Mouse (Mus musculus) MEL (cell line): Measurements from ENCODE around the gene Rdh8. TPM values are rescaled to one million over a fixed set of nuclear protein-coding genes. Genes with fewer than 3 reads are reported as not detected.

Source experiments
- DNase-seq: peaks from one replicate; pipeline ENCODE4 v3.0.0; 2011; ENCODE audit warnings: low read depth, low spot score
- H3K27ac ChIP-seq: 2 replicates; pipeline ENCODE4 v1.5.1; 2012; ENCODE audit warnings: low read depth, mild to moderate bottlenecking, control low read depth, low read length, moderate library complexity; ENCODE audit not compliant: control insufficient read depth
- H3K27me3 ChIP-seq, 2 experiments: fragments of 150-350 bp in 1 of 2; sonication (generic) in 1 of 2; 2 replicates each; pipeline ENCODE4 v1.6.1; 2012; ENCODE audit warnings: low read length in 2 of 2, mild to moderate bottlenecking in 2 of 2, improper control_type of control experiment in 1 of 2, moderate library complexity in 1 of 2; ENCODE audit not compliant: insufficient read depth in 2 of 2, control insufficient read depth in 1 of 2
- H3K36me3 ChIP-seq, 2 experiments: 2 replicates each; pipeline ENCODE4 v1.6.1; 2012 to 2014; ENCODE audit warnings: low read length in 2 of 2, improper control_type of control experiment in 1 of 2, inconsistent platforms in 1 of 2, mild to moderate bottlenecking in 1 of 2; ENCODE audit not compliant: insufficient read depth in 2 of 2, control insufficient read depth in 1 of 2
- H3K4me1 ChIP-seq, 2 experiments: fragments of 150-350 bp in 1 of 2; sonication (generic) in 1 of 2; 2 replicates each; pipeline ENCODE4 v1.6.1; 2012; ENCODE audit warnings: low read length in 2 of 2, improper control_type of control experiment in 1 of 2, mild to moderate bottlenecking in 1 of 2; ENCODE audit not compliant: insufficient read depth in 2 of 2, control insufficient read depth in 1 of 2
- H3K4me3 ChIP-seq, 2 experiments: fragments of 150-350 bp in 1 of 2; sonication (generic) in 1 of 2; 2 replicates each; pipeline ENCODE4 v1.5.1; 2012; ENCODE audit warnings: low read depth in 2 of 2, low read length in 2 of 2, mild to moderate bottlenecking in 2 of 2, moderate library complexity in 2 of 2, control low read depth in 1 of 2, improper control_type of control experiment in 1 of 2; ENCODE audit not compliant: control insufficient read depth in 1 of 2, insufficient read depth in 1 of 2
- H3K79me2 ChIP-seq: 2 replicates; pipeline ENCODE4 v1.6.1; 2012; ENCODE audit warnings: mild to moderate bottlenecking, low read length, moderate library complexity; ENCODE audit not compliant: control insufficient read depth, poor library complexity, insufficient read depth
- H3K9ac ChIP-seq: 2 replicates; pipeline ENCODE4 v1.6.1; 2012; ENCODE audit warnings: low read depth, mild to moderate bottlenecking, control low read depth, low read length, moderate library complexity; ENCODE audit not compliant: control insufficient read depth, poor library complexity, severe bottlenecking
- H3K9me3 ChIP-seq: fragments of 150-350 bp; sonication (generic); replicated peaks from 2 replicates; pipeline ENCODE4 v1.6.1; 2012; ENCODE audit warnings: mild to moderate bottlenecking, low read length, improper control_type of control experiment, moderate library complexity; ENCODE audit not compliant: insufficient read depth
- BHLHE40 ChIP-seq: IDR thresholded peaks from 2 replicates; pipeline ENCODE4 v1.6.1; 2012; ENCODE audit warnings: low read depth, mild to moderate bottlenecking, inconsistent platforms, low read length, improper control_type of control experiment, borderline replicate concordance
- CHD2 ChIP-seq: IDR thresholded peaks from 2 replicates; pipeline ENCODE4 v1.6.1; 2011; ENCODE audit warnings: low read length, improper control_type of control experiment
- CTCF ChIP-seq, 3 experiments: IDR thresholded peaks in 2 of 3; conservative IDR thresholded peaks in 1 of 3; 2 replicates each; pipeline ENCODE4 v1.5.1; 2011 to 2012; ENCODE audit warnings: low read length in 3 of 3, low read depth in 2 of 3, mild to moderate bottlenecking in 2 of 3, improper control_type of control experiment in 1 of 3, inconsistent platforms in 1 of 3, mixed read lengths in 1 of 3, moderate library complexity in 1 of 3; ENCODE audit not compliant: control insufficient read depth in 1 of 3, insufficient read depth in 1 of 3, poor library complexity in 1 of 3, severe bottlenecking in 1 of 3
- ELF1 ChIP-seq: IDR thresholded peaks from 2 replicates; pipeline ENCODE4 v1.6.1; 2014; ENCODE audit warnings: low read depth, mild to moderate bottlenecking, inconsistent platforms, low read length, improper control_type of control experiment, moderate library complexity
- EP300 ChIP-seq, 2 experiments: IDR thresholded peaks; 2 replicates each; pipeline ENCODE4 v1.6.1; 2011; ENCODE audit warnings: improper control_type of control experiment in 2 of 2, low read length in 2 of 2, low read depth in 1 of 2, mild to moderate bottlenecking in 1 of 2
- ETS1 ChIP-seq: IDR thresholded peaks from 2 replicates; pipeline ENCODE4 v1.6.1; 2012; ENCODE audit warnings: low read depth, mild to moderate bottlenecking, inconsistent platforms, low read length, improper control_type of control experiment, moderate library complexity
- GABPA ChIP-seq: IDR thresholded peaks from 2 replicates; pipeline ENCODE4 v1.6.1; 2012; ENCODE audit warnings: low read depth, mild to moderate bottlenecking, inconsistent platforms, low read length, improper control_type of control experiment, moderate library complexity
- HCFC1 ChIP-seq: IDR thresholded peaks from 2 replicates; pipeline ENCODE4 v1.6.1; 2012; ENCODE audit warnings: low read depth, mild to moderate bottlenecking, inconsistent platforms, low read length, improper control_type of control experiment, moderate library complexity
- MAFK ChIP-seq: IDR thresholded peaks from 2 replicates; pipeline ENCODE4 v1.6.1; 2011; ENCODE audit warnings: low read depth, mild to moderate bottlenecking, low read length, improper control_type of control experiment, borderline replicate concordance
- MAX ChIP-seq: IDR thresholded peaks from 2 replicates; pipeline ENCODE4 v1.6.1; 2011; ENCODE audit warnings: low read length, improper control_type of control experiment
- MYB ChIP-seq: IDR thresholded peaks from 2 replicates; pipeline ENCODE4 v1.6.1; 2011; ENCODE audit warnings: mild to moderate bottlenecking, low read depth, low read length, improper control_type of control experiment
- MYC ChIP-seq: IDR thresholded peaks from 2 replicates; pipeline ENCODE4 v1.6.1; 2011; ENCODE audit warnings: low read depth, mild to moderate bottlenecking, low read length, improper control_type of control experiment, moderate library complexity
- NRF1 ChIP-seq: IDR thresholded peaks from 2 replicates; pipeline ENCODE4 v1.6.1; 2014; ENCODE audit warnings: low read depth, mild to moderate bottlenecking, inconsistent platforms, low read length, improper control_type of control experiment, moderate library complexity; ENCODE audit not compliant: poor library complexity, insufficient read depth, severe bottlenecking
- POLR2A ChIP-seq, 2 experiments: IDR thresholded peaks; 2 replicates each; pipeline ENCODE4 v1.6.1; 2011 to 2012; ENCODE audit warnings: low read length in 2 of 2, mild to moderate bottlenecking in 2 of 2, control low read depth in 1 of 2, improper control_type of control experiment in 1 of 2, low read depth in 1 of 2, moderate library complexity in 1 of 2; ENCODE audit not compliant: control insufficient read depth in 1 of 2, insufficient read depth in 1 of 2, poor library complexity in 1 of 2
- POLR2AphosphoS2 ChIP-seq: IDR thresholded peaks from 2 replicates; pipeline ENCODE4 v1.6.1; 2011; ENCODE audit warnings: low read length, improper control_type of control experiment
- RAD21 ChIP-seq: IDR thresholded peaks from 2 replicates; pipeline ENCODE4 v1.6.1; 2011; ENCODE audit warnings: mild to moderate bottlenecking, low read depth, low read length, improper control_type of control experiment
- SMC3 ChIP-seq: IDR thresholded peaks from 2 replicates; pipeline ENCODE4 v1.6.1; 2011; ENCODE audit warnings: low read depth, low read length, improper control_type of control experiment
- TBP ChIP-seq: IDR thresholded peaks from 2 replicates; pipeline ENCODE4 v1.8.0; 2011; ENCODE audit warnings: low read depth, low read length, improper control_type of control experiment
- USF1 ChIP-seq: IDR thresholded peaks from 2 replicates; pipeline ENCODE4 v1.6.1; 2014; ENCODE audit warnings: low read depth, mild to moderate bottlenecking, inconsistent platforms, low read length, improper control_type of control experiment, moderate library complexity
- USF2 ChIP-seq, 2 experiments: IDR thresholded peaks; 2 replicates each; pipeline ENCODE4 v1.6.1; 2011 to 2012; ENCODE audit warnings: improper control_type of control experiment in 2 of 2, low read length in 2 of 2, borderline replicate concordance in 1 of 2, inconsistent platforms in 1 of 2, low read depth in 1 of 2, mild to moderate bottlenecking in 1 of 2; ENCODE audit not compliant: insufficient read depth in 1 of 2
- ZC3H11A ChIP-seq: IDR thresholded peaks from 2 replicates; pipeline ENCODE4 v1.6.1; 2012; ENCODE audit warnings: low read depth, mild to moderate bottlenecking, inconsistent platforms, low read length, improper control_type of control experiment
- ZNF384 ChIP-seq: IDR thresholded peaks from 2 replicates; pipeline ENCODE4 v1.6.1; 2012; ENCODE audit warnings: low read depth, mild to moderate bottlenecking, inconsistent platforms, low read length, improper control_type of control experiment
- polyA plus RNA-seq, 2 experiments: library from polyadenylated mRNA; stranded (reverse) in 1 of 2; unstranded in 1 of 2; fragments of >175 nt in 1 of 2; fragments of >200 nt in 1 of 2; gene quantifications; 2 replicates each; pipeline versions ENCODE4 v1.2.1 to v1.2.4; 2012; ENCODE audit warnings: low replicate concordance in 2 of 2, low read depth in 1 of 2; ENCODE audit not compliant: insufficient read length in 2 of 2, insufficient read depth in 1 of 2, missing spikeins in 1 of 2
- total RNA-seq: library from RNA; depleted of rRNA; stranded (reverse); fragments of 300-350 nt; gene quantifications from 2 replicates; pipeline ENCODE4 v1.2.3, GENCODE M21; 2012; rRNA removed

Rdh8 gene
- not detected in 2 replicates for total RNA-seq
- polyA plus RNA-seq = not detected

- Histone ChIP-seq H3K36me3 (no peaks in the 10 kb centered on the region), H3K4me3 (no peak within 1 kb of the TSS), H3K4me1 (no peaks in the 10 kb centered on the region), H3K79me2 (no peaks in the 10 kb centered on the region), H3K9ac (no peak within 1 kb of the TSS), H3K27me3 (peaks cover 13 to 28% of the 10 kb centered on the region in 2 experiments), H3K9me3 (no peaks in the 10 kb centered on the region), H3K27ac (no peak within 1 kb of the TSS)
- no peak for DNase-seq
- no peak for TF ChIP-seq MAFK
- TF ChIP-seq EP300 (IDR thresholded peaks at IDR 0.05; ENCODE audit: low read depth in 1 of 2, low read length in 2 of 2) = no peak
- no peak for TF ChIP-seq SMC3
- TF ChIP-seq ETS1 = no peak
- TF ChIP-seq HCFC1 = no peak
- TF ChIP-seq BHLHE40 = no peak
- no peak for TF ChIP-seq USF1
- no peak for TF ChIP-seq POLR2AphosphoS2
- TF ChIP-seq RAD21 = no peak
These were observed at the start of gene Rdh8 for GRCm38 (mm10) chr9:20818236-20818635. TSS of gene Rdh8 (plus strand) at chr9:20818503.

- no peak overlapping the region for H3K27ac ChIP-seq
- DNase-seq = no peak
- H3K4me1 ChIP-seq = no peaks in the 10 kb centered on the region
- H3K9ac ChIP-seq = no peak overlapping the region
- no peaks in the 10 kb centered on the region for H3K36me3 ChIP-seq
- H3K9me3 ChIP-seq = no peaks in the 10 kb centered on the region
- H3K4me3 ChIP-seq = no peak overlapping the region
- H3K27me3 ChIP-seq = no peaks in the 10 kb centered on the region
- TF ChIP-seq HCFC1 (no peak), USF2 (IDR thresholded peaks at IDR 0.05; ENCODE audit: borderline replicate concordance in 1 of 2, insufficient read depth in 1 of 2, low read depth in 1 of 2, low read length in 2 of 2) (no peak), CHD2 (no peak), MYC (no peak), EP300 (IDR thresholded peaks at IDR 0.05; ENCODE audit: low read depth in 1 of 2, low read length in 2 of 2) (no peak), GABPA (no peak), MAFK (no peak), ZNF384 (no peak), MYB (no peak), POLR2A (IDR thresholded peaks at IDR 0.05; ENCODE audit: control insufficient read depth in 1 of 2, insufficient read depth in 1 of 2, low read depth in 1 of 2, low read length in 2 of 2, poor library complexity in 1 of 2) (no peak), CTCF (IDR thresholded peaks at IDR 0.05 in 2 of 3, conservative IDR thresholded peaks at IDR 0.05 in 1 of 3; ENCODE audit: control insufficient read depth in 1 of 3, insufficient read depth in 1 of 3, low read depth in 2 of 3, low read length in 3 of 3, poor library complexity in 1 of 3, severe bottlenecking in 1 of 3) (no peak), ELF1 (no peak), TBP (no peak), MAX (no peak), ZC3H11A (no peak), NRF1 (no peak)
- H3K79me2 ChIP-seq = no peaks in the 10 kb centered on the region
These were observed 37.0 kb upstream of the Rdh8 start for GRCm38 (mm10) chr9:20781286-20781685.
